Mouse (Mus musculus) forebrain, embryonic 10.5 days (tissue): ENCODE data around the gene Gm12695. TPM values are rescaled to one million over a fixed set of nuclear protein-coding genes. Genes with fewer than 3 reads are reported as not detected.
A peak's percentile ranks its signal among the peaks of the same experiment; 100 is the strongest.

ENCODE experiments used
- DNase-seq: peaks from one replicate; pipeline ENCODE4 v3.0.0-alpha.2; 2017; ENCODE audit warnings: low spot score; ENCODE audit errors: extremely low spot score
- H3K27ac ChIP-seq: fragments of 300-500 bp; sonication (generic); 2 replicates; pipeline ENCODE4 v1.5.1; 2016; ENCODE audit warnings: mild to moderate bottlenecking
- H3K27me3 ChIP-seq: fragments of 300-500 bp; sonication (generic); 2 replicates; pipeline ENCODE4 v1.6.1; 2016; ENCODE audit warnings: mild to moderate bottlenecking; ENCODE audit not compliant: poor library complexity, severe bottlenecking
- H3K36me3 ChIP-seq: fragments of 300-500 bp; sonication (generic); replicated peaks from 2 replicates; pipeline ENCODE4 v1.6.1; 2016; ENCODE audit warnings: mild to moderate bottlenecking, moderate library complexity
- H3K4me1 ChIP-seq: fragments of 300-500 bp; sonication (generic); 2 replicates; pipeline ENCODE4 v1.6.1; 2016
- H3K4me3 ChIP-seq: fragments of 300-500 bp; sonication (generic); 2 replicates; pipeline ENCODE4 v1.5.1; 2016; ENCODE audit warnings: mild to moderate bottlenecking, moderate library complexity
- H3K9me3 ChIP-seq: fragments of 300-500 bp; sonication (generic); 2 replicates; pipeline ENCODE4 v1.6.1; 2016; ENCODE audit warnings: mild to moderate bottlenecking, moderate library complexity
- WGBS: fragments of 180-500 bp; shearing (Covaris S2); methylation state at CpG from one replicate; pipeline ENCODE4 v1.1.7; 2016; 5-methylcytosine and 5-hydroxymethylcytosine counted together
- polyA plus RNA-seq: library from polyadenylated mRNA; unstranded; fragments of >200 nt; fragmentation: Nextera tagmentation; extraction: Ambion mirVana; gene quantifications from 2 replicates; pipeline ENCODE4 v1.2.1, GENCODE M21; 2016

Gene Gm12695
- polyA plus RNA-seq, 1 experiment from 2014 or later, result not detected

DNA sequence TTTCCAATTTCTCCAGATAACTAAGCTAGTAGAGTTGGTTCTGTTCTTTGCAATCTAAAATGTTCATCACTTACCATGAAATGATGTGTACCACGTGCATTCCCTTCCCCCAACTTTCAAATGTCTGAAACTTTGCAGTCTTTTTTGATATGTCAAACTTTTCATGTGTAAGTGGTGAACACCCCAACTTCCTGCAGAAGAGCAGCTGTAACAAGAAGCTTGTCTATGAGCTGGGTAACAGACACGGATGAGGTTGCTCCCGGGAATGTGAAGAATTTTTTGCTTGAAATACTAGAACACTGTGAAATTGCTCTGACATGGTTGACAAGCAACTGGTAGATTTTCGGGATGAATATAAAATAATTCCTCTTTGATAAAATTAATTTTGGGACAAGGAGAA is 55.7 kb downstream of the Gm12695 start:
- Histone ChIP-seq H3K4me1 (no peaks in the 10 kb centered on the region), H3K4me3 (no peak overlapping the region), H3K27ac (no peak overlapping the region), H3K27me3 (no peaks in the 10 kb centered on the region), H3K9me3 (no peaks in the 10 kb centered on the region), H3K36me3 (no peaks in the 10 kb centered on the region)
- WGBS, result 73% methylated on average over 4 of the region's 4 CpGs
- DNase-seq, result no peak

DNA sequence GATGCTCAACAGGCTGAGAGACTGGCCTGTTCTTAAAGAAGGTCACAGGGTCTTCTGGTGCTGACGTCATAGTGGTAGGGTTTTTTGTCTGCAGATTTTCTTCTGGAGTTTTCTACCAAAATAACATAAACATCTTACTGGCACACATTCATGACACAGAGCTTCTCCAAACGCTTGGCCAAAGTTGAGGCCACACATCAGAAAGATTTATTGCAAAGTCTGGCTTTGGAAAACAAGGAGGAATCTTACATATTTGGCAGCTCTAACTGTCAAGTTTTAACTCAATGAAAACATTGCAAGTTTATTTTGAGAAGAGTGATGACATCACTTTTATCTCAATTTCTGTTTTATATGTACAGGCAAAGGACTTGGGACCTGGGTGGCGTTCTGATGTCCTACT is 56.8 kb downstream of the Gm12695 start:
- WGBS, result 87% methylated on average over 3 of the region's 3 CpGs
- DNase-seq, result no peak
- no peaks in the 10 kb centered on the region for H3K36me3 ChIP-seq
- no peaks in the 10 kb centered on the region for H3K4me1 ChIP-seq
- H3K27me3 ChIP-seq, result no peaks in the 10 kb centered on the region
- H3K4me3 ChIP-seq, result no peak overlapping the region
- H3K27ac ChIP-seq, result no peak overlapping the region
- H3K9me3 ChIP-seq, result no peaks in the 10 kb centered on the region

DNA sequence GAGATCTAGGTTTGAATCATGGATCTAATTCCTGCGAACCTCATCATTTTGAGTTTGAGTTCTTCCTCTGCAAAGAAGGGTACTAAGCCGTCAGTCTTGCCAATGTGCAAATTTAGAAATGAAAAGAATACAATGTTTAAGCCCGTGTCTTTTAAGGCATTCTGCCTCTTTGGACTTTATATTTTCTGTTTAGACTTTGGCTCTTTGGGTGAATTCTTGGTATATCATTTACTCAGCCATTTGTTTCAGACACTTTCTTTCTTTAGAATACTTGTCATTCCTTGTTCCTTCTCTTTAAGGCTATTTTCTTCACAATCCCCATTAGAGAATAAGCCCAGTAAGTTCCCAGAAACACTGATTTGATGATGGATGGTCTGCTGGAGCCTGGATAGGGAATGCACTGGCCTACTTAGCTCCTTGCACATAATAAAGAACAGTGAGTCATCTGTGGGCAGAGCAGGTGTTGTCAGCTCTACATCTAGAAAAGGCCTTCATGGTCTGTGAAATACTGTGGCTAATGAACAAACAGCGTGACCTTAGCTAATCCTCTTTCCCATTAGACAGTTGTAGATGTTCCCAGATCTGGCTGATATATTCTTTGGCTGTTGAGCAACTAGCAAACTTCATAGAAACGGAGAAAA is 59.5 kb downstream of the Gm12695 start:
- Histone ChIP-seq H3K27ac (no peak overlapping the region), H3K27me3 (no peaks in the 10 kb centered on the region), H3K36me3 (no peaks in the 10 kb centered on the region), H3K9me3 (no peaks in the 10 kb centered on the region), H3K4me1 (no peaks in the 10 kb centered on the region), H3K4me3 (no peak overlapping the region)
- no peak for DNase-seq
- 81% methylated on average over 5 of the region's 5 CpGs for WGBS

DNA sequence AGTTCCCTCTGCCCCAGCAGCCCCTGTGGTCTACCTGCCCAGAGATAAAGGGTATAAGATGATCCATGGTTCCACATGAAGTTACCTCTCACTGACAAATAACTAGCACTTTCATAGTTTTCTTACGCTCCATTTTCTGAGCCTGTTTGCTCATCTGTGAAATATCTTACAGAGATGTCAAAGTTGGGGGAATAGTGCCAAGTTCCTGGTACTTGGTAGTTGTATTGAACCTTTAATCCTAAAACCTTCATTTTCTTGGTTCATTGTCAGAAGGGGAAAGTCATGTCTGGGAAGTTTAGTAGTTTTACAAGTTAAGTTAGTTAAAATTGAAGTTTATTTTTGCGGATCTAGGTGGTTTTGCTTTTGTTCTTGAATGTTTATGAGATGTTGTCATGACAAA is 62.7 kb downstream of the Gm12695 start:
- no peak overlapping the region for H3K4me3 ChIP-seq
- no peaks in the 10 kb centered on the region for H3K27me3 ChIP-seq
- H3K4me1 ChIP-seq, result peaks cover 13% of the 10 kb centered on the region
- H3K27ac ChIP-seq, result no peak overlapping the region
- H3K36me3 ChIP-seq, result no peaks in the 10 kb centered on the region
- no peaks in the 10 kb centered on the region for H3K9me3 ChIP-seq
- 93% methylated on average over 2 of the region's 2 CpGs for WGBS
- no peak for DNase-seq

DNA sequence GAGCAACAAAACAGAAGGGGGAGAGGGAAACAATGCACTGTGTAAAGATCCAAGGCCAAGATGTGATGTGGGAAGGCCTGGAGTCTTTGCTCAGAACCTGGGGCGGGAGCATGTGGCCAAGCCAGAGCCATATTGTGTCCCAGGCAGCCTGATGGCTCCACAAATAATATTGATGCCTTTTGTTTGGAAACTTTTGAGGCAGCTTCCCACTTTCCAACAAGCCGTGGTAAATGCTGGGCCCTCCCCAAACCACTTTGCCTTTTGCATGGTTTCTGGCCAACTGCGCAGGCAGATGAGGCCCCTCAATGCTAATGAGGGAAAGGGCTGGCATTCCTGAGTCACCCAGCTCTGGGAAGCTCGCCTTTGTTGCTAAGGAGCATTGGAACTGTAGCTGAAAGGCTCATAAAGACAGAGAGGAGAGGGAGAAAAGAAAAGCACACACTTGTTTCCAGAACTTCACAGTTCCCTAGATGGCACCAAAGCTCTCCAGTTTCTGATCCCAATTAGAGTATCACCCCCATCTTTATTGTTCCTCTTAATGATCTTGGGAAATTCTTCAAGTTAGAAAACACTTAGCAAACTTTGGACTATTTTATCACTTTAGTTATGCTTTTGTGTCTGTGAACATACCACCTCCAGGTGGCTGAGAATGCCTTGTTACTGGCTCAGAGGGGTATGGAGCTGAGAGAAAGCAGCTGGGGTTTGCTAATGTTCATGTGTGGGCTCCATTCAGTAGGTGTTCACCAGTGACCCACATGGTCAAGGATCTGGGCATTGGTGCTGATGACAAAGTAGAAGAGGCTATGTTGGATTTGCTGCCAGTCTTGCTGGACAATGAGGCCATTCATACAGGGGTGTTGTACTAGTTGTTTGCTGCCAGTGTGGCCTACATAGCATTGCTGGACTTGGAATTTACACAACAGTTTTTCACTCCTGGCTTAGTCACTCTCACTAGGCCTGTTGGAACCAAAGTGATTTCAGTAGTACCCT is 65.7 kb downstream of the Gm12695 start:
- Histone ChIP-seq H3K4me3 (no peak overlapping the region), H3K36me3 (no peaks in the 10 kb centered on the region), H3K27me3 (no peaks in the 10 kb centered on the region), H3K9me3 (no peaks in the 10 kb centered on the region), H3K27ac (peak overlapping the region; percentile 68), H3K4me1 (peaks cover 13% of the 10 kb centered on the region)
- peak; percentile 15 for DNase-seq
- 42% methylated on average over 4 of the region's 4 CpGs for WGBS

DNA sequence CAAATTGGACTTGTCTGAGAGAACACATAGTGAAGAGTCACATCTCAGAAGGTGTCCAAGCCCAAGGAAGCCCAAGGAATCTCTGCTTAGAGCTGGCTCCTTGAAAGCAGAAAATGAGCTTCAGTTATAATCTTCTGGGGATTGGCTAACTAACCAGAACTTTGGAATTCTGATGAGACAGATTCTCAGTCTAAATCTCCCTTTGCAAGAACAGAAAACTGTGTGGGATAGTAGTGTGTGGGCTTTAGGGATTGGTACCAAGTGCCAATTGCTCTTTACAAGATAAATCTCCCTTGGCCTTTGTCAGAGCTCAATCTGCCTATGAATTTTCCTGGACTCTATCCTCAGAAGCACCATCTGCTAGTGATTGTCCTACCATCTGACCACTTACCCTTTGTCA is 66.5 kb downstream of the Gm12695 start:
- Histone ChIP-seq H3K4me1 (peaks cover 13% of the 10 kb centered on the region), H3K27me3 (no peaks in the 10 kb centered on the region), H3K9me3 (no peaks in the 10 kb centered on the region), H3K36me3 (no peaks in the 10 kb centered on the region), H3K27ac (peak overlapping the region; percentile 68), H3K4me3 (no peak overlapping the region)
- DNase-seq, result no peak

DNA sequence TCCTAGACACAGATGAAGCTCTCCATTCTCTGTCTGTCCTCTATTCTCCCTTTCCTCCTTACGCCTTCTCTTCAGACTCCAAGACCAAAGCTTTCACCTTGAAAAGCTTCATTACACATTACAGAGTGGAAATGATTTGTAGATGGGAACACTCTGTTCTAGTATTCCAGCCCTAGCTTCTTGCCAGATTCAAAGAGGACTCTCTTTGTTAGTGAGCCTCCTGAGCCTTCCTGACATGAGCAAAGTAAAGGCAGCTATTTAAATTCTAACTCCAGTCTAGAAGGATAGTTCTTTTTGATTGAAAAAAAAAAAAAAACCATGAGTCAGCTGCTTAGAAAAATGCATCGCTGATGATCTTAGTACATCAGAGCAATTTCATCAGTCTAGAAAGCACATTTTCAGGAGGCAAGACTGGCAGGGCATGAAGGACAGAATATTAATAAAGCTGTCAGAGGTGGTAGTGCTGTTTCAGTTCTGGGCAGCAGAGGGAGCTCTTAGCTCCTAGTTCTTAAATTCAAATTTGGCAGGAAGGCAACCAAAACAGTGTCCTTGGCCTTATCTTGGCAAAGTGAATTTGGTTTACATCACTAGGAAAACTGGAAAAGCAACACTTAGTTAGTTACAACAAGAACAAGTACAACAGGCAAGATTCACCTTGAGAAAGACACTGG is 79.6 kb downstream of the Gm12695 start:
- peak; percentile 24 for DNase-seq
- Histone ChIP-seq H3K36me3 (no peaks in the 10 kb centered on the region), H3K27ac (no peak overlapping the region), H3K9me3 (no peaks in the 10 kb centered on the region), H3K4me3 (no peak overlapping the region), H3K27me3 (no peaks in the 10 kb centered on the region), H3K4me1 (no peaks in the 10 kb centered on the region)
- 64% methylated on average over 2 of the region's 2 CpGs for WGBS

DNA sequence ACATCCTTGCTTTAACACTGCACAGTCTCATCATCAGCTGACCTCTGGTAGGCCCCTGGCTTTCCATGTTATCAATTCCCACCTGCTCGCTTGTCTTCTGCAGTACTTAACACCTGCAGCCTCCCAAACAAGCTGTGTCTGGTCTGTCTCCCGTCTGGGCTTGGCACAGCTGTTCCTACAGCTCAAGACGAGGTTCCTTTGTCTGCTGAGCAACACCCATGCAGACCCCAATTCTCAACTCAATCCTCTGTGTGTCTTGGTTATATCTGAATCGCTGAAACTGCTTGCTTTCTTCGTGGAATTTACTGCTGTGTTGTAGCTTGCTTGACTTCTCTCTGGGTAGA is 86.8 kb downstream of the Gm12695 start:
- no peak for DNase-seq
- Histone ChIP-seq H3K27ac (no peak overlapping the region), H3K4me1 (peaks cover 17% of the 10 kb centered on the region), H3K4me3 (no peak overlapping the region), H3K27me3 (no peaks in the 10 kb centered on the region), H3K9me3 (no peaks in the 10 kb centered on the region), H3K36me3 (no peaks in the 10 kb centered on the region)
- 86% methylated on average over 5 of the region's 5 CpGs for WGBS

DNA sequence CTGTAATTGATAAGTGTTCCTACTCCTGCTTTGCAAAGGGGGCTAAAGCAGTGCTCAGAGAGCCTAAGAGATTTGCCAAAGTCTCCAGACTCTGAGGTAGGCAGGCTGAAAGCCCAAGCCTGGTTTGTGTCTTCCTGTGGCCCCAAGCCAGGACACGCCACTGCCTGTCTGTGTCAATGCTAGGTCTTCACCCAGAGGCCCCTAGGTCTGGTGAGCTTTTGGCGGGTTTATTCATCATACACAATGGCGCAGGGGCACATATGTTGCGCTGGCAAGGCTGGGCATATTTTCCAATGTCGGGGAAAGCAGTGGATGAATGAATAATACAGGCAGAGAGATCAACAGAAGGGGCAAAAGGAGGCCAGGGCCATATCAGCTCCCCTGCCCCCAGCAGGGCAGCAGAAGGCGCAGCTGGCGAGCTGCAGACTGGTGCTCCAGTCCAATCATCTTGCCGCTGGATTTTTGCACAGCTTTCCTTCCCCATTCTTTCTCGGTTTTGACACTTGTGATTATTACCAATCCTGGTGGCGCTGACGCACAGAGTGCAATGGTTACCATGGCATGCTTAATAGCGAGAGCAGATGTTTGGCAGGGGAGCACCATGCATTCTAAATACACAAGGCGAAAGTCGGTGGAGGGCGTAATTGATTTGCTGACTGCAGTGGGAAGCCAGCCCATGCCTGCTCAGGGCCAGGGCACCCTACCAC is 87.3 kb downstream of the Gm12695 start:
- peaks cover 17% of the 10 kb centered on the region for H3K4me1 ChIP-seq
- DNase-seq, result no peak
- 88% methylated on average over 15 of the region's 15 CpGs for WGBS
- H3K27ac ChIP-seq, result peak overlapping the region; percentile 35; the same call in 1 of the 2 replicates
- no peaks in the 10 kb centered on the region for H3K9me3 ChIP-seq
- H3K27me3 ChIP-seq, result no peaks in the 10 kb centered on the region
- H3K4me3 ChIP-seq, result no peak overlapping the region
- H3K36me3 ChIP-seq, result no peaks in the 10 kb centered on the region

DNA sequence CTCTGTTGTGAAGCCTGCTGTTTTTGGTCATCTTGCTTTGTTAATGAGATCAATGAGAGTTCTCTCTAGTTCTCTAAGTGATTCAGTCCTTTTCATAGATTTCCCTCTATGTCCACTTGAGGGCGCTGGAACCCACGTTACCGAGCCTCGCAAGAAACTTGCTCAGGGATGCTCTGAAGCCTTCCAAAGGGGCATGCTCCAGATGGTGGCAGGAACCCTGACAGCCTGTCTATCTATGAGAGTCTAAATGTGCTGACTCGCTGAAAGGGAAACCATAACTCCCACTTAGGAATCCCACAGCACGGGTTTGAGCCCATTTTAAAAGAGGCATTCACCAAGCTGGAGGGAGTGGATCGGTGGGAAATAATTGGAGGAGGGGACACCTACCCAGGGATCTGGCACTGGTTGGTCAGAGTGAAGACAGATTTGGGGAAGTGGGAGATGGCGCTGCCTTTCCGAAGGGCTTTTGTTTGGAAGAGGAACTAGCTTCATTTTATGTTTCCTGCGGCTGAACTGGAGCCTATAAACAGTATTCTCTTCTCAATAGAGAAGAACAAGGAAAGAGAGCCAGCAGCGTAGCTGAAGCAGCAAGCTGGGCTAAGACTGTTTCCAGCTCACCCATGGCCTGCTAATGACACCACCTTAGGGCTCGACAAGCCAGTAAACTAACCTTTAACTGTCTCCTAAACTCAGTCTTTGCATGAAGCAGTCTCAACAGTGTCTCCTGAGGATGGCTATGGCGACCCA is 88.2 kb downstream of the Gm12695 start:
- Histone ChIP-seq H3K27me3 (no peaks in the 10 kb centered on the region), H3K4me3 (no peak overlapping the region), H3K36me3 (no peaks in the 10 kb centered on the region), H3K27ac (no peak overlapping the region), H3K4me1 (peaks cover 17% of the 10 kb centered on the region), H3K9me3 (no peaks in the 10 kb centered on the region)
- DNase-seq, result peak; percentile 56
- 46% methylated on average over 13 of the region's 13 CpGs for WGBS

DNA sequence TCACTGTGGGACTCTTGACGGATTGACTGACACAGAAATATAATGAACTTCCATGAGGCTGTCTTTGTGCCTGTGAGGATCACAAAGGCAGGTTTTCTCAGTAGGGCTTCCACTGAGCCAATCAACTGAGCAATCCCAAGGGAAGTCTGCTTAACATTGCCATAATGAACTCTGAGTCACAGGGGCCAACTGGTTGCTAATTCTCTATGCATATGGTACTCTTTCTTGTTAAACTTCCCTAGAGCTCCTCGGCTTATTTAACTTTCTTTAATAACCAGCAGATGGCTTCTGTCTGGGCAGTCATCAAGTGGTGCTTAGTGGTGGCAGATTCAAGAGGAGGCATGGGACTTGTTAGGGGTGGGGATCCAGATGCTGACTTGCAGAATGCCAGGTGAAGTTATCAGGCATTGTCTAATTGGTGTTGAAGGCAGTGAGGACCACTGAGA is 97.6 kb downstream of the Gm12695 start:
- Histone ChIP-seq H3K27me3 (no peaks in the 10 kb centered on the region), H3K4me3 (no peak overlapping the region), H3K9me3 (no peaks in the 10 kb centered on the region), H3K27ac (no peak overlapping the region), H3K4me1 (no peaks in the 10 kb centered on the region), H3K36me3 (no peaks in the 10 kb centered on the region)
- no peak for DNase-seq
- 67% methylated on average over 2 of the region's 2 CpGs for WGBS

DNA sequence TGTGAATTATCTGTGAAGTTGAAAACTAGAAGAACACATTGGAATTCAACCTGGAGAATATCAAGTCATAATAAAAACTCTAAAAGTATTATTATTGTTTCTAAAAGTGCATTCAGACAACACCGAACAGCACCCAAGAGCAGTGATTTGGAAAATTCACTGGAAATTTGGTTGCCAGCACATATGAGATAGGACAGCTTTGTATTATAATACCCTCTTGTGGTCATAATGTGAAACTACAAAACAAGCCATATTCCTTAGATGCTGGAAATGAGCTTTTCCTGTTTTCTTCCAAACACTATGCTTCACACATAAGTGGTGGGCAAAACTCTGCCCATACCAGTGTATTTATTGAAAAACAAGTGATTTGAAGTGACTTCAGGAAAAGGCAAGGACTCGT is 101.5 kb downstream of the Gm12695 start:
- no peaks in the 10 kb centered on the region for H3K27me3 ChIP-seq
- H3K9me3 ChIP-seq, result no peaks in the 10 kb centered on the region
- no peaks in the 10 kb centered on the region for H3K4me1 ChIP-seq
- H3K27ac ChIP-seq, result no peak overlapping the region
- H3K36me3 ChIP-seq, result no peaks in the 10 kb centered on the region
- no peak for DNase-seq
- H3K4me3 ChIP-seq, result no peak overlapping the region
- 55% methylated on average over 2 of the region's 2 CpGs for WGBS
